Mouse (Mus musculus): ENCODE measurements around the gene Tsc2. TPM values are rescaled to one million over a fixed set of nuclear protein-coding genes. Genes with fewer than 3 reads are reported as not detected.

Tsc2 gene
- polyA plus RNA-seq, 2 experiments: 17.6 to 21.4 TPM

- H3K4me1 ChIP-seq (replicated peaks; ENCODE audit: control insufficient read depth in 2 of 2, insufficient read depth in 2 of 2, low read length in 1 of 2): peaks cover 0 to 16% of the 10 kb centered on the region in 2 experiments; a peak in 3 of 4 replicates
- H3K9me3 ChIP-seq (ENCODE audit: control insufficient read depth, low read length): no peaks in the 10 kb centered on the region
- 62% methylated on average over 11 of the region's 11 CpGs for WGBS (ENCODE audit: insufficient replicate concordance)
- no peak overlapping the region for H3K9ac ChIP-seq (replicated peaks)
- H3K36me3 ChIP-seq (replicated peaks; ENCODE audit: control insufficient read depth, insufficient read depth, low read depth): no peaks in the 10 kb centered on the region
- TF ChIP-seq EP300 (IDR thresholded peaks at IDR 0.05; ENCODE audit: low read depth) (no peak), CTCF (IDR thresholded peaks at IDR 0.05; ENCODE audit: low read depth) (no peak)
- H3K27ac ChIP-seq: no peak overlapping the region
- H3K4me2 ChIP-seq (ENCODE audit: low read depth): no peak overlapping the region
- peaks cover 33% of the 10 kb centered on the region for H3K27me3 ChIP-seq (ENCODE audit: control insufficient read depth, insufficient read depth, low read length)
- no peak for ATAC-seq (ENCODE audit: insufficient read depth)
- DNase-seq (ENCODE audit: low read depth in 3 of 3, low spot score in 3 of 3): no peak
- no peak overlapping the region for H3K4me3 ChIP-seq (ENCODE audit: insufficient read depth in 1 of 2, low read depth in 2 of 2, low read length in 2 of 2)
Observed at GRCm38 (mm10) chr17:24647493-24647892, 15.1 kb upstream of the Tsc2 start.

- WGBS (ENCODE audit: insufficient replicate concordance): 59% methylated on average over 4 of the region's 4 CpGs
- no peak for TF ChIP-seq CTCF (IDR thresholded peaks at IDR 0.05; ENCODE audit: low read depth)
- TF ChIP-seq EP300 (IDR thresholded peaks at IDR 0.05; ENCODE audit: low read depth): no peak
- H3K4me2 ChIP-seq (ENCODE audit: low read depth): no peak overlapping the region
Observed at GRCm38 (mm10) chr17:24646381-24646780, 14.0 kb upstream of the Tsc2 start.

GRCm38 (mm10) chr17:24645916-24646315, 13.5 kb upstream of the Tsc2 start:
- no peak overlapping the region for H3K9ac ChIP-seq (replicated peaks)
- DNase-seq (ENCODE audit: low read depth in 3 of 3, low spot score in 3 of 3): no peak
- H3K27ac ChIP-seq: no peak overlapping the region

More at GRCm38 (mm10) chr17:24646381-24646780, 14.0 kb upstream of the Tsc2 start:
- Histone ChIP-seq H3K36me3 (replicated peaks; ENCODE audit: control insufficient read depth, insufficient read depth, low read depth) (no peaks in the 10 kb centered on the region), H3K4me1 (replicated peaks; ENCODE audit: control insufficient read depth in 2 of 2, insufficient read depth in 2 of 2, low read length in 1 of 2) (peaks cover 0 to 16% of the 10 kb centered on the region in 2 experiments; a peak in 3 of 4 replicates), H3K27ac (no peak overlapping the region), H3K9ac (replicated peaks) (no peak overlapping the region), H3K4me3 (ENCODE audit: insufficient read depth in 1 of 2, low read depth in 2 of 2, low read length in 2 of 2) (no peak overlapping the region), H3K27me3 (ENCODE audit: control insufficient read depth, insufficient read depth, low read length) (peaks cover 29% of the 10 kb centered on the region), H3K9me3 (ENCODE audit: control insufficient read depth, low read length) (no peaks in the 10 kb centered on the region)
- DNase-seq (ENCODE audit: low read depth in 3 of 3, low spot score in 3 of 3) (no peak), ATAC-seq (ENCODE audit: insufficient read depth) (no peak)

GRCm38 (mm10) chr17:24644875-24645721, 12.7 kb upstream of the Tsc2 start:
- DNase-seq (ENCODE audit: low read depth in 3 of 3, low spot score in 3 of 3): no peak
- H3K4me2 ChIP-seq (ENCODE audit: low read depth): no peak overlapping the region
- no peaks in the 10 kb centered on the region for H3K36me3 ChIP-seq (replicated peaks; ENCODE audit: control insufficient read depth, insufficient read depth, low read depth)
- H3K9ac ChIP-seq (replicated peaks): no peak overlapping the region
- H3K4me1 ChIP-seq (replicated peaks; ENCODE audit: control insufficient read depth in 2 of 2, insufficient read depth in 2 of 2, low read length in 1 of 2): peaks cover 0 to 12% of the 10 kb centered on the region in 2 experiments; a peak in 3 of 4 replicates
- H3K27ac ChIP-seq: no peak overlapping the region
- H3K9me3 ChIP-seq (ENCODE audit: control insufficient read depth, low read length): no peaks in the 10 kb centered on the region
- H3K4me3 ChIP-seq (ENCODE audit: insufficient read depth in 1 of 2, low read depth in 2 of 2, low read length in 2 of 2): no peak overlapping the region
- WGBS (ENCODE audit: insufficient replicate concordance): 39% methylated on average over 9 of the region's 9 CpGs
- ATAC-seq (ENCODE audit: insufficient read depth): peak; percentile 42; the same call in 1 of the 2 replicates
- peaks cover 16% of the 10 kb centered on the region for H3K27me3 ChIP-seq (ENCODE audit: control insufficient read depth, insufficient read depth, low read length)
- TF ChIP-seq CTCF (IDR thresholded peaks at IDR 0.05; ENCODE audit: low read depth) (no peak), EP300 (IDR thresholded peaks at IDR 0.05; ENCODE audit: low read depth) (no peak)

More at GRCm38 (mm10) chr17:24645916-24646315, 13.5 kb upstream of the Tsc2 start:
- TF ChIP-seq CTCF (IDR thresholded peaks at IDR 0.05; ENCODE audit: low read depth) (no peak), EP300 (IDR thresholded peaks at IDR 0.05; ENCODE audit: low read depth) (no peak)
- Histone ChIP-seq H3K9me3 (ENCODE audit: control insufficient read depth, low read length) (no peaks in the 10 kb centered on the region), H3K4me3 (ENCODE audit: insufficient read depth in 1 of 2, low read depth in 2 of 2, low read length in 2 of 2) (no peak overlapping the region), H3K36me3 (replicated peaks; ENCODE audit: control insufficient read depth, insufficient read depth, low read depth) (no peaks in the 10 kb centered on the region), H3K4me2 (ENCODE audit: low read depth) (no peak overlapping the region), H3K27me3 (ENCODE audit: control insufficient read depth, insufficient read depth, low read length) (peaks cover 25% of the 10 kb centered on the region), H3K4me1 (replicated peaks; ENCODE audit: control insufficient read depth in 2 of 2, insufficient read depth in 2 of 2, low read length in 1 of 2) (peaks cover 0 to 16% of the 10 kb centered on the region in 2 experiments; a peak in 3 of 4 replicates)
- no peak for ATAC-seq (ENCODE audit: insufficient read depth)
- 48% methylated on average over 3 of the region's 3 CpGs for WGBS (ENCODE audit: insufficient replicate concordance)

- Histone ChIP-seq H3K4me3 (ENCODE audit: insufficient read depth in 1 of 2, low read depth in 2 of 2, low read length in 2 of 2) (no peak overlapping the region), H3K4me2 (ENCODE audit: low read depth) (no peak overlapping the region), H3K9me3 (ENCODE audit: control insufficient read depth, low read length) (no peaks in the 10 kb centered on the region), H3K36me3 (replicated peaks; ENCODE audit: control insufficient read depth, insufficient read depth, low read depth) (no peaks in the 10 kb centered on the region), H3K27ac (no peak overlapping the region), H3K9ac (replicated peaks) (no peak overlapping the region), H3K4me1 (replicated peaks; ENCODE audit: control insufficient read depth in 2 of 2, insufficient read depth in 2 of 2, low read length in 1 of 2) (peaks cover 0 to 12% of the 10 kb centered on the region in 2 experiments; a peak in 3 of 4 replicates), H3K27me3 (ENCODE audit: control insufficient read depth, insufficient read depth, low read length) (peaks cover 7% of the 10 kb centered on the region)
- no peak for DNase-seq (ENCODE audit: low read depth in 3 of 3, low spot score in 3 of 3)
- WGBS (ENCODE audit: insufficient replicate concordance): 36% methylated on average over 7 of the region's 7 CpGs
- ATAC-seq (ENCODE audit: insufficient read depth): no peak
- no peak for TF ChIP-seq CTCF (IDR thresholded peaks at IDR 0.05; ENCODE audit: low read depth)
- TF ChIP-seq EP300 (IDR thresholded peaks at IDR 0.05; ENCODE audit: low read depth): no peak
Observed at GRCm38 (mm10) chr17:24644030-24644715, 11.7 kb upstream of the Tsc2 start.
